Mouse (Mus musculus) hindbrain, embryonic 13.5 days (tissue): ENCODE measurements at regions not wholly inside any gene's neighbourhood (a gene's known extent, or its start where the extent isn't known, plus 50 kb on each side); places are given as distances from the start of the nearest gene placed in this dataset.
A peak's percentile ranks its signal among the peaks of the same experiment; 100 is the strongest.

Experiments used
- ATAC-seq: fragments of 200-750 bp; cut with Nextera tagmentation; 2 replicates; pipeline ENCODE4 v1.8.0; 2017; ENCODE audit warnings: moderate TSS enrichment; ENCODE audit not compliant: low FRiP score
- H3K27ac ChIP-seq: fragments of 300-500 bp; sonication (generic); 2 replicates; pipeline ENCODE4 v1.5.1; 2015; ENCODE audit warnings: inconsistent platforms, mild to moderate bottlenecking, moderate library complexity
- H3K27me3 ChIP-seq: fragments of 300-500 bp; sonication (generic); 2 replicates; pipeline ENCODE4 v1.6.1; 2015; ENCODE audit warnings: mild to moderate bottlenecking, inconsistent platforms
- H3K36me3 ChIP-seq: fragments of 300-500 bp; sonication (generic); 2 replicates; pipeline ENCODE4 v1.6.1; 2015; ENCODE audit warnings: mild to moderate bottlenecking, inconsistent platforms
- H3K4me1 ChIP-seq: fragments of 300-500 bp; sonication (generic); replicated peaks from 2 replicates; pipeline ENCODE4 v1.6.1; 2015; ENCODE audit warnings: inconsistent platforms
- H3K4me2 ChIP-seq: fragments of 300-500 bp; sonication (generic); 2 replicates; pipeline ENCODE4 v1.6.1; 2015; ENCODE audit warnings: inconsistent platforms, mild to moderate bottlenecking, moderate library complexity
- H3K4me3 ChIP-seq: fragments of 300-500 bp; sonication (generic); 2 replicates; pipeline ENCODE4 v1.5.1; 2015; ENCODE audit warnings: mild to moderate bottlenecking, inconsistent platforms
- H3K9ac ChIP-seq: fragments of 300-500 bp; sonication (generic); 2 replicates; pipeline ENCODE4 v1.6.1; 2015; ENCODE audit warnings: mild to moderate bottlenecking, inconsistent platforms
- H3K9me3 ChIP-seq: fragments of 300-500 bp; sonication (generic); 2 replicates; pipeline ENCODE4 v1.6.1; 2016; ENCODE audit warnings: inconsistent platforms
- WGBS: fragments of 180-500 bp; shearing (Covaris S2); methylation state at CpG from one replicate; pipeline ENCODE4 v1.1.7; 2015; 5-methylcytosine and 5-hydroxymethylcytosine counted together

GRCm38 (mm10) chr1:133503336-133503735 is 79.2 kb upstream of the Sox13 start:
- H3K9me3 ChIP-seq: no peaks in the 10 kb centered on the region
- H3K4me3 ChIP-seq: no peak overlapping the region
- H3K4me2 ChIP-seq: no peak overlapping the region
- H3K36me3 ChIP-seq: no peaks in the 10 kb centered on the region
- H3K27ac ChIP-seq: no peak overlapping the region
- no peak for ATAC-seq
- WGBS: 96% methylated on average over 2 of the region's 2 CpGs
- no peak overlapping the region for H3K9ac ChIP-seq
- peaks cover 3% of the 10 kb centered on the region; the same call in 1 of the 2 replicates for H3K4me1 ChIP-seq
- H3K27me3 ChIP-seq: no peaks in the 10 kb centered on the region

- Histone ChIP-seq H3K4me1 (peaks cover 3% of the 10 kb centered on the region; the same call in 1 of the 2 replicates), H3K27ac (no peak overlapping the region), H3K4me3 (no peak overlapping the region), H3K4me2 (no peak overlapping the region), H3K9me3 (no peaks in the 10 kb centered on the region), H3K36me3 (no peaks in the 10 kb centered on the region), H3K27me3 (no peaks in the 10 kb centered on the region), H3K9ac (no peak overlapping the region)
- ATAC-seq: no peak
- WGBS: 45% methylated on average over 13 of the region's 13 CpGs
Observed at GRCm38 (mm10) chr1:133501016-133501415, 76.8 kb upstream of the Sox13 start.

- Histone ChIP-seq H3K4me2 (peak overlapping the region; percentile 57), H3K9ac (peak overlapping the region; percentile 72), H3K27ac (peak overlapping the region; percentile 96), H3K4me3 (peak overlapping the region; percentile 22), H3K4me1 (peaks cover 28% of the 10 kb centered on the region), H3K36me3 (no peaks in the 10 kb centered on the region), H3K27me3 (no peaks in the 10 kb centered on the region), H3K9me3 (no peaks in the 10 kb centered on the region)
- ATAC-seq: peak; percentile 62
- WGBS: under 1% methylated on average over 29 of the region's 29 CpGs
Observed at GRCm38 (mm10) chr1:133492986-133493741, 69.0 kb upstream of the Sox13 start.

- H3K27ac ChIP-seq: peak overlapping the region; percentile 96
- H3K27me3 ChIP-seq: no peaks in the 10 kb centered on the region
- peak overlapping the region; percentile 57 for H3K4me2 ChIP-seq
- ATAC-seq: peak; percentile 93
- peak overlapping the region; percentile 22 for H3K4me3 ChIP-seq
- 1% methylated on average over 11 of the region's 11 CpGs for WGBS
- peaks cover 28% of the 10 kb centered on the region for H3K4me1 ChIP-seq
- no peaks in the 10 kb centered on the region for H3K9me3 ChIP-seq
- no peaks in the 10 kb centered on the region for H3K36me3 ChIP-seq
- H3K9ac ChIP-seq: peak overlapping the region; percentile 72
Observed at GRCm38 (mm10) chr1:133492291-133492985, 68.3 kb upstream of the Sox13 start.

- Histone ChIP-seq H3K4me3 (no peak overlapping the region), H3K27me3 (no peaks in the 10 kb centered on the region), H3K27ac (peak overlapping the region; percentile 96), H3K4me1 (peaks cover 28% of the 10 kb centered on the region), H3K9ac (peak overlapping the region; percentile 72), H3K4me2 (peak overlapping the region; percentile 57), H3K36me3 (no peaks in the 10 kb centered on the region), H3K9me3 (no peaks in the 10 kb centered on the region)
- 0% methylated on average over 4 of the region's 4 CpGs for WGBS
- ATAC-seq: 0 out of 2 replicates have a peak, but pooled peaks have one; percentile 14
Observed at GRCm38 (mm10) chr1:133491857-133492290, 67.7 kb upstream of the Sox13 start.

- H3K27ac ChIP-seq: no peak overlapping the region
- H3K4me2 ChIP-seq: no peak overlapping the region
- H3K4me1 ChIP-seq: peaks cover 10% of the 10 kb centered on the region
- H3K9me3 ChIP-seq: no peaks in the 10 kb centered on the region
- WGBS: 84% methylated on average over 8 of the region's 8 CpGs
- H3K9ac ChIP-seq: no peak overlapping the region
- no peaks in the 10 kb centered on the region for H3K27me3 ChIP-seq
- no peak for ATAC-seq
- no peaks in the 10 kb centered on the region for H3K36me3 ChIP-seq
- no peak overlapping the region for H3K4me3 ChIP-seq
Observed at GRCm38 (mm10) chr1:133487171-133487901, 63.2 kb upstream of the Sox13 start.

- no peaks in the 10 kb centered on the region for H3K36me3 ChIP-seq
- ATAC-seq: no peak
- H3K4me2 ChIP-seq: no peak overlapping the region
- no peak overlapping the region for H3K27ac ChIP-seq
- peaks cover under 1% of the 10 kb centered on the region; the same call in 1 of the 2 replicates for H3K4me1 ChIP-seq
- H3K9me3 ChIP-seq: no peaks in the 10 kb centered on the region
- no peak overlapping the region for H3K9ac ChIP-seq
- H3K27me3 ChIP-seq: no peaks in the 10 kb centered on the region
- 78% methylated on average over 9 of the region's 10 CpGs for WGBS
- no peak overlapping the region for H3K4me3 ChIP-seq
Observed at GRCm38 (mm10) chr1:133486370-133486769, 62.2 kb upstream of the Sox13 start.

GRCm38 (mm10) chr1:133482891-133483290 is 58.7 kb upstream of the Sox13 start:
- Histone ChIP-seq H3K4me2 (no peak overlapping the region), H3K27me3 (no peaks in the 10 kb centered on the region), H3K36me3 (no peaks in the 10 kb centered on the region), H3K27ac (no peak overlapping the region), H3K4me1 (no peaks in the 10 kb centered on the region), H3K9ac (no peak overlapping the region), H3K4me3 (no peak overlapping the region), H3K9me3 (no peaks in the 10 kb centered on the region)
- no peak for ATAC-seq
- 58% methylated on average over 5 of the region's 5 CpGs for WGBS

GRCm38 (mm10) chr1:133474546-133474945 is 50.4 kb upstream of the Sox13 start:
- no peak overlapping the region for H3K27ac ChIP-seq
- H3K36me3 ChIP-seq: no peaks in the 10 kb centered on the region
- H3K4me1 ChIP-seq: peaks cover 6% of the 10 kb centered on the region; the same call in 1 of the 2 replicates
- no peak overlapping the region for H3K9ac ChIP-seq
- no peak overlapping the region for H3K4me3 ChIP-seq
- H3K4me2 ChIP-seq: no peak overlapping the region
- no peak for ATAC-seq
- no peaks in the 10 kb centered on the region for H3K9me3 ChIP-seq
- WGBS: 76% methylated on average over 2 of the region's 2 CpGs
- H3K27me3 ChIP-seq: no peaks in the 10 kb centered on the region
